8 mouse cellular contexts compared by ENCODE assay signal in the genomic region with DNA sequence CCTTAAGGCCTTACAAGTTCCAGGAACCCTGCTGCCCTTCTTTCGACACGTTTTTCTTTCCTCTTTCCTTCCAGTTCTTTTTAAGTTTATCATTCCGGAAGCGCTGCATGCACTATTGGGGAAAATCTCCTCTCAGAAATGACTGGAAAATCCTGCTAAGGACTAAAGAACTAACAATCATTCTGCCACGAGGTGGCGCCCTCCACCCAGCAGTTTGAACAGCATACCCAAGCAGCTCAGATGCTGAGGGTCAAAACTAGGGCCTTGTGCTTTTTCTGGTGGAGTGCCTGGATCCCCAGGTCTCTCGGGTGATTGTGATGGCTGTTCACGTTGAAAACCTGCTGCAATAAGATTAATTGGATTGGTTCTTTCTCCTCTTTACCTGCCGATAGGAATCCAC. TPM values are rescaled to one million over a fixed set of nuclear protein-coding genes. Genes with fewer than 3 reads are reported as not detected.
A peak's percentile ranks its signal among the peaks of the same experiment; 100 is the strongest.
DNase-seq lines count a peak whose midpoint lies in the region; ATAC-seq and TF ChIP-seq lines count a peak whose summit lies in the region.

No protein-coding gene starts in this region.

- H3K36me3 ChIP-seq in hindbrain, embryonic 10.5 days = no peaks in the 10 kb centered on the region
- no peaks in the 10 kb centered on the region for H3K36me3 ChIP-seq in hindbrain, embryonic 16.5 days (ENCODE audit: control insufficient read depth, insufficient read depth, low read length)
- H3K36me3 ChIP-seq in kidney, postnatal 0 days (ENCODE audit: insufficient read depth, low read length) = no peaks in the 10 kb centered on the region
- no peaks in the 10 kb centered on the region for H3K36me3 ChIP-seq in myocyte (ENCODE audit: control insufficient read depth, insufficient read depth)
- H3K36me3 ChIP-seq in splenic B cell, adult 2 months (ENCODE audit: control insufficient read depth, insufficient read depth, low read length, poor library complexity, severe bottlenecking) = no peaks in the 10 kb centered on the region

- peak; percentile 62 for DNase-seq in hindbrain, embryonic 10.5 days (ENCODE audit: low spot score)
- peak; percentile 83 for DNase-seq in embryo, embryonic 10.5 days (ENCODE audit: low spot score)
- peak; percentile 41 for DNase-seq in heart, adult 8-10 months (ENCODE audit: low spot score)
- DNase-seq in kidney, postnatal 0 days (ENCODE audit: low spot score) = peak; percentile 70
- peak; percentile 60 for DNase-seq in liver
- peak; percentile 77 for DNase-seq in splenic B cell, adult 2 months (ENCODE audit: low read depth, low spot score)

- no peaks in the 10 kb centered on the region for H3K9me3 ChIP-seq in hindbrain, embryonic 10.5 days
- no peaks in the 10 kb centered on the region for H3K9me3 ChIP-seq in hindbrain, embryonic 16.5 days (ENCODE audit: control insufficient read depth, low read length)
- H3K9me3 ChIP-seq in kidney, postnatal 0 days (replicated peaks; ENCODE audit: low read length) = no peaks in the 10 kb centered on the region

- H3K4me1 ChIP-seq in hindbrain, embryonic 10.5 days (replicated peaks) = no peaks in the 10 kb centered on the region
- H3K4me1 ChIP-seq in hindbrain, embryonic 16.5 days (ENCODE audit: control insufficient read depth, insufficient read depth, low read depth, low read length) = no peaks in the 10 kb centered on the region
- no peaks in the 10 kb centered on the region for H3K4me1 ChIP-seq in kidney, postnatal 0 days (replicated peaks; ENCODE audit: insufficient read depth, low read length)

- no peak overlapping the region; the same call in 1 of the 2 replicates for H3K4me2 ChIP-seq in hindbrain, embryonic 16.5 days (ENCODE audit: low read length)
- H3K4me2 ChIP-seq in kidney, postnatal 0 days (ENCODE audit: low read length) = peak overlapping the region; percentile 37
- peak overlapping the region; percentile 44 for H3K4me2 ChIP-seq in myocyte (ENCODE audit: low read depth)

- WGBS in hindbrain, embryonic 10.5 days = 27% methylated on average over 9 of the region's 9 CpGs
- WGBS in hindbrain, embryonic 16.5 days = 23% methylated on average over 9 of the region's 9 CpGs
- 22% methylated on average over 9 of the region's 9 CpGs for WGBS in kidney, postnatal 0 days

- peak; percentile 84 for TF ChIP-seq CTCF in kidney, postnatal 0 days (IDR thresholded peaks at IDR 0.05; ENCODE audit: low read depth)

- peaks cover 33% of the 10 kb centered on the region for H3K27me3 ChIP-seq in hindbrain, embryonic 10.5 days (ENCODE audit: insufficient read depth, poor library complexity, severe bottlenecking)
- no peaks in the 10 kb centered on the region for H3K27me3 ChIP-seq in hindbrain, embryonic 16.5 days (replicated peaks; ENCODE audit: control insufficient read depth, insufficient read depth, low read length)
- H3K27me3 ChIP-seq in kidney, postnatal 0 days (ENCODE audit: insufficient read depth, low read length) = no peaks in the 10 kb centered on the region
- H3K27me3 ChIP-seq in myocyte (ENCODE audit: control insufficient read depth, insufficient read depth, insufficient read length) = no peaks in the 10 kb centered on the region
- no peaks in the 10 kb centered on the region for H3K27me3 ChIP-seq in splenic B cell, adult 2 months (ENCODE audit: control insufficient read depth, insufficient read depth, low read length, poor library complexity, severe bottlenecking)

- H3ac ChIP-seq in myocyte (ENCODE audit: control insufficient read depth, insufficient read length) = no peak overlapping the region

- no peak overlapping the region for H3K27ac ChIP-seq in hindbrain, embryonic 10.5 days
- no peak overlapping the region for H3K27ac ChIP-seq in hindbrain, embryonic 16.5 days (ENCODE audit: low read depth, low read length)
- no peak overlapping the region for H3K27ac ChIP-seq in kidney, postnatal 0 days

- H3K9ac ChIP-seq in hindbrain, embryonic 16.5 days (ENCODE audit: low read depth, low read length) = no peak overlapping the region
- no peak overlapping the region for H3K9ac ChIP-seq in kidney, postnatal 0 days (ENCODE audit: low read depth, low read length)

- TF ChIP-seq POLR2A in myocyte (IDR thresholded peaks at IDR 0.05; ENCODE audit: insufficient read length, low read depth) = no peak

- no peaks in the 10 kb centered on the region for H3K79me2 ChIP-seq in myocyte (ENCODE audit: control insufficient read depth, insufficient read depth)

- no peak overlapping the region for H3K4me3 ChIP-seq in hindbrain, embryonic 10.5 days
- no peak overlapping the region for H3K4me3 ChIP-seq in hindbrain, embryonic 16.5 days (ENCODE audit: low read length)
- peak overlapping the region; percentile 8; the same call in 1 of the 2 replicates for H3K4me3 ChIP-seq in kidney, postnatal 0 days (replicated peaks; ENCODE audit: low read depth, low read length)
- H3K4me3 ChIP-seq in myocyte = no peak overlapping the region

- ATAC-seq in hindbrain, embryonic 16.5 days = no peak
- ATAC-seq in kidney, postnatal 0 days (replicated peaks; ENCODE audit: low FRiP score, low read depth) = no peak

TF ChIP-seq in myocyte, 11 proteins besides CTCF, POLR2A, EP300 and RAD21:
- no peak for TF ChIP-seq MAX (IDR thresholded peaks at IDR 0.05; ENCODE audit: low read depth)
- no peak for TF ChIP-seq MYOD1 (IDR thresholded peaks at IDR 0.05; ENCODE audit: control insufficient read depth in 1 of 3, insufficient read length in 2 of 3, low read depth in 2 of 3)
TF ChIP-seq in myocyte: peak in this region for 0.

RNA-seq across cellular contexts. Expression of a gene that starts 12.8 kb away (rescaled TPM):
- 0.17 TPM in 1 of 2 replicates, not detected in the other for polyA plus RNA-seq in hindbrain, embryonic 10.5 days (2016; fragmentation: Nextera tagmentation; extraction: Ambion mirVana)
- polyA plus RNA-seq in hindbrain, embryonic 16.5 days (2015; fragmentation: Nextera tagmentation; extraction: Ambion mirVana) = 0.14 and 0.18 TPM in 2 replicates
- total RNA-seq in heart, adult 8-10 months (2022) = 1 to 10 TPM in 2 of 4 experiments, under 1 TPM in 2; 0.87 to 2.7 (median 1.3) TPM
- 0.18 and 0.26 TPM in 2 replicates for polyA plus RNA-seq in kidney, postnatal 0 days (2015; fragmentation: Nextera tagmentation; extraction: Ambion mirVana)
- not detected for polyA plus RNA-seq in myocyte (2012; fragmentation: generic; extraction: Trizol)

RNA-seq across cellular contexts. Expression of a gene that starts 53.4 kb away (rescaled TPM):
- polyA plus RNA-seq in hindbrain, embryonic 10.5 days (2016; fragmentation: Nextera tagmentation; extraction: Ambion mirVana) = 0.24 and 0.47 TPM in 2 replicates
- polyA plus RNA-seq in hindbrain, embryonic 16.5 days (2015; fragmentation: Nextera tagmentation; extraction: Ambion mirVana) = 0.25 and 0.67 TPM in 2 replicates
- 1 to 10 TPM; 1.4 to 3.8 (median 1.5) TPM for total RNA-seq in heart, adult 8-10 months (2022)
- polyA plus RNA-seq in kidney, postnatal 0 days (2015; fragmentation: Nextera tagmentation; extraction: Ambion mirVana) = 0.65 and 0.74 TPM in 2 replicates
- not detected for polyA plus RNA-seq in myocyte (2012; fragmentation: generic; extraction: Trizol)
